Mouse (Mus musculus) regulatory T cell (primary cell): ENCODE results near the gene Klf2.

Source experiments
- in situ Hi-C: fragments of 300-600 bp; cut with MboI, MseI; formaldehyde crosslinking; loops from one replicate; pipeline ENCODE4 v1.15.1; 2025; ENCODE audit warnings: high pct_unique_total_duplicates

The Klf2 gene

DNA sequence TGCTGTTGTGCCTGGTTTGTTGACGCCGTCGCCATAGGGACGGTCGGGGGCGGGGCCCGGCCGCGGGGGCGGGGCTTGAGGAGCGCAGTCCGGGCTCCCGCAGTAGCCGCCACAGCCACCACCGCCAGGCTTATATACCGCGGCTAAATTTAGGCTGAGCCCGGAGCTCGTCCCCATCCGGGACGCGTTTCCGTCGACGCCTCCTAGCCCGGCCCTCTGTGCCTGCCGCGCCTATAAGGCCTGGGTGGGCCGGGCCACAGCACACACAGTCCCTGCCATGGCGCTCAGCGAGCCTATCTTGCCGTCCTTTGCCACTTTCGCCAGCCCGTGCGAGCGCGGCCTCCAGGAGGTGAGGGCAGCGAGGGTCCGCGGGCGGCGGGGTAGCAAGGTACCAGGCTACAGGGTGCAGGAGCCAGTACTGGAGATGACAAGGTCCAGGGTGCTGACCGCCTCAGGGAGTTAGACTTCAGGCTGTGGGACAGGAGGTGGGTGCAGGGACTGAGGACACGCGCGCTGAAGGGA, at the start of gene Klf2:
TSS of gene Klf2 (plus strand) at position 233 of the 522 bp plus-strand sequence.
- in situ Hi-C loops, result no loop called here

DNA sequence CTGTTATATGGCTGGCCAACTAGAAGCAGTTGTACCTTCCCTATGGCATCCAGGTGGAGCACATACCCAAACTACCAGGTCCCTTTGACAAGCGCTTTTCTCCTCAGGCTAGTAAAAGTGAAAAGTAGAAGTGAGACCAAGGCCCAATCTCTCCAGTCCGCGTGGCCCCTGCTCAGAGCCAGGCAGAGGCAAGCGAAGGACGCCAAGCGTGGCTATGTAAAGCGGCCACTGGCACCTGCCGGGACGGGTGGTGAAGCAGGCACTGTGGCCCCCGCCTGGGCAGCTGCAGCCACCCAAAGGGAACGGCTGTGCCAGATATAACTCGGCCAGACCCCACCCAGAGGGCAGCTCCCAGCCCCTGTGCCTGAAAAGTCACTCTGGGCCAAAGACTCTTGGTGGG, 48.2 kb upstream of the Klf2 start:
- in situ Hi-C loops, result no loop called here

DNA sequence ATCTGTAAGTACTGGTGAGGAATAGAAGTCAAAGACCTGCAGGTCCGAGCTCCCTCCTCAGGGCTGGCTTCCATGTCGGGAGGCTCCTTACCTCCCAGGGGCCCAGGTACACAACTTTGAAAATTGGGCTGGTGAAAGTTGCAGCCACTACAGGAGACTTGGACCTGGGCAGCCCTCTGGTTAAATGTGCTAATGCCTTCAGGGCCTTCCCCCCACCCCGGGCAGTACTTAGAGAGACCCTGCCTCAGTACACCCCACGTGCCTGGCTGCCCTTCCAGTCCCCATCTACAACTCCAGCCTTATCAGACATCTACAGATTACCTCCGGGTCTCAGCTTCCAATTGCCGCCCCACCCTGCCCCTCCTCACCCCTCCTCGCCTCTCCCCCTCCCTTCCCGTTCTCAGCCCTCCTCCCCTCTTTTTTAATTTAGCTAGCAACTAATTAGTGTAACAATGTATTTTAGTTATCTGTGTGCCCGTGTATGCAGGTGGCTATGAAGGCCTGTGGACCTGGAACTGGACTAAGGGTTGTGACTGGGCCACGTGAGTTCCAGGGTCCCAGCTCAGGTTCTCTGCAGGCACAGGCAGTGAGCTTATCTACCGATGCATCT, 47.7 kb upstream of the Klf2 start:
- in situ Hi-C loops, result no loop called here

DNA sequence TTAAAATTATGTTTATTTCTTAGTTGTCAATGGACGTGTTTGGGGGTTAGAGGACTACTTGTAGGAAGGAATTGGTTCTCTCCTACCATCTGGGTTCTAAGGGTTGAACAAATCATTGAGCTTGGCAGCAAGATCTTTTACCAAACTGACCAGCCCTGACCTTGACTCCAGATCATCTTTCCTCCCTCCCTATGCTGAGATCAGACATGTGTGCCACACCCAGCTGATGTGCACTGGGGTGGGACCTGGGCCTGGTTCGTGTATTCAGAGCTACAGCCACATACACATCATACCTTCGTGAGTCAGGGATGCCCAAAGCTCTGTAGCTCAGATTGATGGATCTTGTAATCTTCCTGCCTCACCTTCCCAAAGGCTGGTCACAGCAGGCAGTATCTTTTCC, 47.1 kb upstream of the Klf2 start:
- in situ Hi-C loops, result no loop called here

DNA sequence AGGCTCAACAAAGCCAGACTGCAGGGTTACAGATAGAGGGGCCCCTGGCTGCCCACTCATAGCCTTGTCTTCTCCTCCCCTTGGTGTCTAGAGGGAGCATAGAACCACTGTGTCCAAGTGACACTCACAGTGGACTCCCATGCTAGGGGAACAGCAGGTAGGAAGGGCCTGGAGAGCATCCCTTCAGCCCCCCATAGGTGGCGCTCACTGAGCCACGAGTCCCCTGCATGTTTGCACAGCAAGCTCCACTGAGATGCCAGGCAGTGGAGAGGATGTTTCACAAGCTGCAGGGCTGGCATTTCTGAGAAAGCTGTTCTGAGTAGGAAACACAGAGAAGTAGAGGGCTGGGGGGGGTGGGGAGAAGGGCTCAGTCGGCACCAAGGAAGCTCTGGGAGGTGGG, 46.5 kb upstream of the Klf2 start:
- in situ Hi-C loops, result no loop called here

DNA sequence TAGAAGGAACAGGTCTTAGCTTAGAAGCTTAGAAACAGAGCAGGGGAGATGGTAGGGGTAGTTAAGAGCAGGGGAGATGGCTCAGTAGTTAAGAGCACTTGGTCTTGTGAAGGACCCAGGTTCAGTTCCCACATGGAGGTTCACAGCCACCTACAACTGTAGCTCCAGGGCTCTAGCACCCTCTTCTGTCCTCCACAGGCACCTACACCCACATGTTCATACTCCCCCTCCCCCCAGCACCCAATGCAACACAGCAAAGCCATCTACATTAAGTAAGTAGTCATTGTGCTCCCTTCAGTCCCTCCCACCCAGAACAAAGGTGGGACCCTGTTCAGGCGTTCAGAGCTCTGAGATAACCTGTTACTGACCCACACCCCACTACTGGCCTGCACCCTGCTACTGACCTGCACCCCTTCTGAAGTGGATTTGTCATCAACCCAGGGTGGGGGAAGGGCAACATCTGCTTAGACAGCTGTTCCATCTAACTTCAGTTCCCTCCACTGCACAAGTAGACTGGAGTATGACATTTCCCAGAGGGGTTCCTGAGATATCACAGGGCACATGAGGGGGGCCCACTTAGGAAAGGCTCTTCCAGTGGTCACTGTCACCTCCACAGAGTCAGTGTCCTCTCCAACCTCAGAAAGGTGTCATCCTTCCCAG, 45.6 kb upstream of the Klf2 start:
- in situ Hi-C loops, result no loop called here

DNA sequence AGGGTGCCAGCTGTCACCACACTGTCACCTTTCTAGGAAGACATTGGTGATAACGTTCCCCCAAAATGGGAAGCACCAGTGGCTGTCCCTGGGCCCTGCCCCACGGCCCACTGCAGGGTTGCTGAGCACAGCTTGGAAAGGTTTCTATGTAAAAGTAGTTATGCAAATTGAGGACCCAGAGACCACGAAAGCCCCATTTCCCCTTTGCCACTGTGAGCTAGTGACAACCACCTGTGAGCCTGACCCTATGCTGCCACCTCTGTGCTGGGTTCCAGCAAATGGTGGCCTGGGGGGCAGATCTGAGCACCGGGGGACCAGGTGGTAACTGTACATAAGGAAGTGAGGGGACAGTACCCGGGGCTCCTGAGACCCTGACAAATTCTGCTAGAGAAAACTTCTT, 45.0 kb upstream of the Klf2 start:
- in situ Hi-C loops, result no loop called here

DNA sequence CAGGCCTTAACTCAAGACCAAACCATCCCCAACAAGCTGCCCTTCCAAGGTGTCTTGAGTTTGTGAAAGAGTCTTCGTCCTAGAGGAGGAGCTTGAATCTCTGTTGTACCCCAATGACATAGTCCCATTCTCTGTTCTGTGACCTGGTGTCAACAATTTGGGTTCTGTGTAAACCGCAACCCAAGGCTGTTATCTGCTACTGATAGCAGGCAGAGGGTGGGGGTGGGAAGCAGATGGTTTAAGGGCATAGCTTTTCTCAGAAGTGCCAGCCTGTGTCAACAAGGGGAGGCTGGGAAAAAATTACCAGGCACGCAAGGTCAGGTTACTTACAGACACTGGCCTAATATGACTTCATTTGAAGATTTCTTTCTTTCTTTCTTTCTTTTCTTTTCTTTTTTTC, 41.6 kb upstream of the Klf2 start:
- in situ Hi-C loops, result no loop called here

DNA sequence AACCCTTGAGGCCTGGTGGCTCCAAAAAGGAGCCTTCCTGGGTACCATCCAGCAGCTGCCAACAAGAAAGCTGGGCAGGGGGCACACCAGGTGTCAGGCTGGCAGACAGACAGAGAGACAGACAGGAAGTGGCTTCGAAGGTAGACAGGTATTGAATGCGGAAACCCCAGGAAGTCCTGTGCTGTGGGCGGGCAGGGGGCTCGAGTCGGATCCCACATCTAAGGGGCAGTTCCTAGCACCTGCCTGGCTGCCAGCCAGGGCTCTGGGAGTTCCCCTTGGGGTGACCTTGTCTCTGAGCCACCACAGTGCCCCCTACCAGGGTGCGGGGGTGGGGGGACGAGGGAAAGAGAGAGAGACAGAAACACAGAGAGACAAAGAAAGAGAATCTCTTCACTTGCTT, 39.7 kb upstream of the Klf2 start:
- in situ Hi-C loops, result no loop called here

DNA sequence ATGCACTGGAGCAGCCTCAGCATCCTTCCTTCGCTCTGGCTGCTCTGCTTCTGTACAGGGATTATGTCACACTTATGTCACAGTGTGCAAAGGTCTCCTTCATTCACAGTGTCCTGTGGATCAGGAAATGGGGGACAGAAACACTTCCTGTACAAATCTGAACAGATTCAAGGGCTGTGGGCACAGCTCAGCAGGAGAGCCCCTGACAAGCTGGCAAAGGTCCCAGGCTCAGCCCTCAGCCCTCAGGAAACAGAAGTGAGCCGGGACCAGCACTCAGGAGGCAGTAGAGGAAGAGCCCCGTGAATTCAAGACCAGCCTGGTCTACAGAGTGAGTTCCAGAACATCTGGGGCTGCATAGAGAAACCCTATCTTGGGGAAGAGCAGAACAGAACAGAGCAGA, 37.2 kb upstream of the Klf2 start:
- in situ Hi-C loops, result no loop called here

DNA sequence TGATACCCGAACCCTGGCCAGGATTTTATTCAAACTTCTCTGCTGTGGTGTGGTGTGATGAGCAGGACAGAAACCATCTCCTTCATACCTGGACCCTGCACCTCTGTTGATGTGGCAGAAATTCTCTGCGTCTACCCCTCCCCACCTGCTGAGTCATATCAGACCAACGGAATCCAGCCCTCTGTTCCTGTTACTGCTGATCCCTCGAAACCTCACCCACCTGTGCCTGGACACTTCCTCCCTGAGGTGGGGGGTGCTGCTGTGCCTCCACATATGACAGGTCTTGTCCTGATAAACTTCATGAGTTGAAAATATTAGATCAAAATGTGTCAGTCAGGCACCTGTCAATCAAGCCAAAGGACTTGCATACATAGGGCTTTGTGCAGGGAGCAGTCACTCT, 33.5 kb upstream of the Klf2 start:
- in situ Hi-C loops, result no loop called here

DNA sequence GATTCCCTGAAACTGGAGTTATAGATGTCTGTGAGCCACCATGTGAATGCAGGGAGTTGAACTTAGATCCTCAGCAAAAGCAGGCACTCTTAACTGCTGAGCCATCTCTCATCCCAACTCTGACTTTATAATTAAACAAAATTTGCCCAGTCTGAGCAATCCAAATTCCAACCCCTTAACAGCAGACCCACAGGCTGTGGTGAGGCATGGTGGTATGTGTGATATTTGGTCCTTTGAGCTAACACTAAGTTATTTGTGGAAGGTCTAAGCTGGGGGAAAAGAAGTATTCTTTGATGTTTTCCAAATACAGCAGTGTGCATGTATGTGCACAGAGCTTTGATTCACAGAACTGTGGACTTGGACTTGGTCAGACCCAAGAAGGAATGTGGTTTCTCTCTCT, 29.8 kb upstream of the Klf2 start:
- in situ Hi-C loops, result no loop called here

DNA sequence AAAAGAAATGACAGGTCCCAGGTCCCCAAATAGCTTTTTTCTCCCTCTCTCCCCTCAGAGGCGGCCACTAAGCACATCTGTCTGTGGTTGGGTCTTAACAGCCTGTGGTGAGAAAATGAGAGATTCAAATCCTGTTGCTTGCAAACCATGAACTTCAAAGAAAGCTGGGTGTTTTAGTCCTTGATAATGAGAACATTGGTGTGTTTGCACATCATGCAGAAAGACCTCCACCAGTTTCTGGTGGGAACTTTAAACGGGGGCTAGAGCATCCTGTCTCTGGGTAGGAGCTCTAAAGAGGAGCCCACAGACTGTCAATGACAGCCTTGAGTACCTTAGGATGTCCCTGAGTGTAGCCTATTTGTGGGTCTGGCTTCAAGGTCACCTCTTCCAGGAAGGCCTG, 27.7 kb upstream of the Klf2 start:
- in situ Hi-C loops, result no loop called here

DNA sequence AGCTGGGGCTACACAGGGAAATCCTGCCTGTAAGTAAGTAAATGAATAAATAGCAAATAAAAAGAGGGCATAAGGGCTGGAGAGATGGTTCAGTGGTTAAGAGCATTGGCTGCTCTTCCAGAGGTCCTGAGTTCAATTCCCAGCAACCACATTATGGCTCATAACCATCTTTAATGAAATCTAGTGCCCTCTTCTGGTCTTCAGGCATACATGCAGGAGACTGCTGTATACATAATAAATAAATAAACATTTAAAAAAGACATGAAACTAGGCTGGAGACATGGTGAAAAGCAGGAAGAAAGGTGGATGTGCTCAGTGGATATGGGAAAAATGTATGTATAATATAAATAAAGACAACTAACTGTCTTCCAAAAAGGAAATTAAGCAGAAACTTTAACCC, 25.5 kb upstream of the Klf2 start:
- in situ Hi-C loops, result no loop called here

DNA sequence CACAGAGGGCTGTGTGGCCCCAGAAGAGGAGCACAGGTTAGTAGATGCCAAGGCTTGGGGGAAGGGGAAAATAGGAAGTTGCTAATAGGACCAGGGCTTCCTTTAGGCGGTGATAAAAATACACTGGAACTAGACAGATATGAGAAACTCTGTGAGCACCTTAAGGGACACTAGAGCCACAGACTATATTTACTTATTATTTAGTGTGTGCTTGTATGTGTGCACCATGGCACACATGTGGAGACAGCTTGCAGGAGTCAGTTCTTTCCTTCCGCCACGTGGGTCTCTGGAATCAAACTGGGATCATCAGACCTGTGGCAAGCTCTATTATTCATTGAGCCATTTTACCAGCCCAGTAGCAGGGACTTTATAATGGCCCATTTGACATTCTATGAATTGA, 23.7 kb upstream of the Klf2 start:
- in situ Hi-C loops, result no loop called here

DNA sequence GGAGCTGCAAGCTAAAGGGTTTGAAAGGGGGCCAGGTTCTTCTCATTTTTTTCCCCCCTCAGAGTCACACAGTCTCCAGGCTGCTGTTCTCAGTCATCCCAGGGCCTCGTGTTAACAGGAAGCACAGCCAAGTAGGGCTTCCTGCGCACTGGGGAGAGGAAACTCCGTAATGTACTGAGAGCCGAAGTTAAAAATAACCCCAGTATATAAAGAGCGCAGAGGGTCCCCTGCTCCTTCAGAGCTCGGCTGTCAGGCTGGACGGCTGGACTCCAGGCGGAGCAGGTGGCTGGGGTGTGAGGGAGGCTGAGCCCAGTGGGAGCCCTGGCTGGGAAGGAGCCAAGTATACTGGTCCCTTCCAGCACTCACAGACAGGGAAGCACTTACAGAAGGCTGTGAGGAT, 23.2 kb upstream of the Klf2 start:
- in situ Hi-C loops, result no loop called here

DNA sequence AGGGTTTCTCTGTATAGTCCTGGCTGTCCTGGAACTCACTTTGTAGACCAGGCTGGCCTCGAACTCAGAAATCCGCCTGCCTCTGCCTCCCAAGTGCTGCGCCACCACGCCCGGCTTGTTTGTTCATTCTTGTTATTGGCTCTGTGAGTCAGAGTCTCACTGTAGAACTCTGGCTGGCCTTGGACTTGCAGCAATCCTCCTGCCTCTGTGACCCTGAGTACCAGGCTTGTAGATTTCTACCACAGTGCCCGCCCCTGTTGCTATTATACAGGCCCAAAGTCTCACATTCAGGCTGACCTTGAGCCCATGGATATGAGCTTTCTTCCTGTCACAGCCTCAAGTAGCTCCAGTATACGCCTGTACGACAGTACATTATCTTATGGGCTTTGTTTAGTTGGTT, 22.3 kb upstream of the Klf2 start:
- in situ Hi-C loops, result no loop called here

DNA sequence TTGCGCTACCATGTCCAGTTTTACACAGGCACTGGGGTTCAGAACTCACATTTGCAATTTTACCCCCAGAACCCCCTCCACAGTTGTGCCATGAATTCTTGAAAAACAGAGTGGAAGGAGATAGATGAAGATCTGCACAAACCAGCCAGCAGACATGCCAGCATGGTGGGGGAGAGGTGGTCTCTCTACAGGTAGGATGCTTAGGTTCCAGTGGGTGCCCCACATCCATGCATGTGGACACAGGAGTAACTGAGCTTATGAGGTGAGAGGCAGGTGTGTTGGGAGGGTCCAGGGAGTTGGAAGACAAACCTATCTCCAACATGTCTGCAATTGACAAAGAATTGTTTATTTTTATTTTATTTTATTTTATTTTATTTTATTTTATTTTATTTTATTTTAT, 19.9 kb upstream of the Klf2 start:
- in situ Hi-C loops, result no loop called here

DNA sequence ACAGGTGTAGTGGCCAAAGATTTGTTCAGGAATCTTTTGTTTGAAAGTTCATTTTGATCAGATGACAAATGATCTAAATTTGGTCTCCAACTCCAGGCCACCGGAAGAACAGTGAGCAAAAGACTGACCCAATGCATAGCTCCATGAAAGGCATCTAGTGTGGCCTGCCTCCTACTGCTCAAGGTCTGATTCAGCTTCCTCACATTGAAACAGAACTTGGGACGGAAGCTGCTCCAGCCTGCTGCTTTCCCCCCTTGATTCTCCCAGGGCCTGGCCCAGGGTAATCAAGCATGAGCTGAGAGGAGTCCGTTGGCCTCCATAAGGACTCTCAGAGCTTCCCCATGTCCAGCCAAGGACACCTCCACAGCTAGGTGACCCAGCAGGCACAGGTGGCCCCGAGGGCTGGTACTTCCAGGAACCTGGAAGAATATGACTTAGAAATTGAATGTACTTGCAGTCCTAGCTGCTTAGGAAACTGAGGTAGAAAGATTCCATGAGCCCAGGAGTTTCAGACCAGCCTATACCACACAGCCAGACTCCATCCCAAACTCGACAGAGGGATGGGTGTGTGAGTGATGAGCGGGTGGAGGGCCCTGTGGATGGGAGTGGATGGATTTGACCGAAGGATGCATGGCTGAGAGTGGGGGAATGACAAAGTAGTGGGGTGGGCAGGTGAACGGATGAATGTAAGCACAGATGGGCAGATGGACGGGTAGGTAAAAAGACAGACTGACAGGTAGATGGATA, 18.0 kb upstream of the Klf2 start:
- in situ Hi-C loops, result no loop called here

DNA sequence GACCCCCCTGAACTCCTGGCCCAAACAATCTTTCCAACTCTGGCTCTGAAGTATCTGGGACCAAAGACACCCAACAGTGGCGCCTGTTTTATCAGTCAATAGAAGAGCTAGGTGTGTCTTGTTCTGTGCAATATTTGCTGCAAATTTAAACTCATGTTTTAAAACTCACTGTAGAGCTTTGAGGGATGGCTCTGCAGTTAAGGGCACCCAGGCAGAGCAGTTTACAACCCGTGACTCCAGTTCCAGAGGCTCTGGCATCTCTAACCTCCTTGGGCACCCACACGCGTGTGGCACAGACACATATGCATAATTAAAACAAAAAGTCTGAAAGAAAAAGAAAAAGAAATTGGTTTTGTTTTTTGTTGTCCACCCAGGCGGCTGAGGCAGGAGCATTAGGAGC, 17.3 kb upstream of the Klf2 start:
- in situ Hi-C loops, result no loop called here

DNA sequence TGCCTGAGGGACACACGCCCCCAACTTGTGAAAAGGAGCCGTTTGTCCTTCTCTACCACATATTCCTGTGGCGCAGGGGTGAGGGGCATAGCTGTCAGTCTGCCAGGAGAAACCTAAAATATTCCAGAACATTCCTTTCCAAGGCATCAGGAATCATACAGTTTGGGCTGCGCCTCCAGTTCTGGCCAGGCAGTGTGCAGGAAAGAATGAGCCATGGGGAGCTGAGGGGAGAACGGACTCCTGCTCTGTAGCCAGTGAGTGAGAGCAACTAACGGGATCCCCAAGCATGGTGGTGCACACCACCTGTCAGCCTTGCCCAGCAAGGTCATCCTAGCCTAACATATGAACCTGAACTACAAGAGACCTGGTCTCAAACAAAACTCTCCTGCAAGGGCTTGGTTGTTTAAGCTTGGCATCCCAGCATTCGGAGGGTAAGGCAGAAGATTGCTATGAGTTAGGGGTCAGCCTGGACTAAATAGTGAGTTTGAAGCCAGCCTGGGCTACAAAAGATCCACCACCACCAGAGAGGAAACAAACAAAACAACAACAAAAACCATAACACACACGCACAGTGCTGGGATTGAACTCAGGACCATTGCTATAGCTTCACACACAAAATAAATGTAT, 15.7 kb upstream of the Klf2 start:
- in situ Hi-C loops, result no loop called here

DNA sequence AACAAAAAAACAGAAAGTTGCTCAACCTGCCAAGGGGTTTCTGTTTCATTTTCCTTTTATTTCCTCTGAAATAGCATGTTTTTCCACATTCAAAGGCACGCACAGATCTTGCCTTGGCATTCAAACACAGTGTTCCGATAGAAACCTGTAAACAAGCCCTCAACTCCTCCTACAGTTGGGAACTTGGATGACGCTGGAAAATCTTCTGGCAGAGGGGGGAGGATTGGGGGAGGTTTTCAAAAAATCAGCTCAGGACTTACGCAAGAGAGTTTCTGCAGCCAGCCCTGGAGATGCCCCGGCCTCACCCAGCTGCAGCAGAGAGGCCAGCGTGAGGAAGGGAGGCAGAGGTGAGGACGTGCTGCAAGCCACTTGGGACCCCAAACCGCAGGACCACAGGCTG, 15.2 kb upstream of the Klf2 start:
- in situ Hi-C loops, result no loop called here
